In the genomic region with DNA sequence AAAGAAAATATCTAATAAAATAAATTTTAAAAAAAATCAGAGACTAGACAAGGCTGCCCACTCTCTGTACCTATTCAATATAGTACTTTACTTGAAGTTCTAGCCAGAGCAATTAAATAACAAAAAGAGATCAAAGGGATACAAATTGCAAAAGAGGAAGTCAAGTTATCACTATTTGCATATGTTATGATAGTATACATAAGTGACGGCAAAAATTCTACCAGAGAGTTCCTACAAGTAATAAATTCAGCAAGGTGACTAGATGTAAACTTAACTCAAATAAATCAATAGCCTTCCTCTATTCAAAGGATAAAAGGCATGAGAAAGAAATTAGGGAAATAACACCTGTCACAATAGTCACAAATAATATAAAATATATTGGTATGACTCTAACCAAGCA, we compare ENCODE assay signal across 17 mouse cellular contexts.
A peak's percentile ranks its signal among the peaks of the same experiment; 100 is the strongest.
DNase-seq lines count a peak whose midpoint lies in the region; TF ChIP-seq lines count a peak whose summit lies in the region.
"Had no signal": no experiment of that assay in that cellular context is flagged by ENCODE, and none has a peak within 500 bp of the region (broad histone marks: within the 10 kb centered on the region; RNA-seq: fewer than 3 reads in every experiment).

No protein-coding gene starts in this region.

- no peak for TF ChIP-seq POLR2A in MEL (IDR thresholded peaks at IDR 0.05; ENCODE audit: control insufficient read depth in 1 of 2, insufficient read depth in 1 of 2, low read depth in 1 of 2, low read length in 2 of 2, poor library complexity in 1 of 2)
- TF ChIP-seq POLR2A in heart, adult 2 months (IDR thresholded peaks at IDR 0.05; ENCODE audit: insufficient read depth, low read depth, low read length), result no peak

- H3K4me1 ChIP-seq in MEL (ENCODE audit: control insufficient read depth in 1 of 2, insufficient read depth in 2 of 2, low read length in 2 of 2), result no peaks in the 10 kb centered on the region
- no peaks in the 10 kb centered on the region for H3K4me1 ChIP-seq in heart, adult 2 months (ENCODE audit: control insufficient read depth, insufficient read depth, low read length)

- no peaks in the 10 kb centered on the region for H3K9me3 ChIP-seq in MEL (replicated peaks; ENCODE audit: insufficient read depth, low read length)
- H3K9me3 ChIP-seq: G1E had no signal

- peak; percentile 38 for DNase-seq in MEL (ENCODE audit: low read depth, low spot score)
- no peak for DNase-seq in heart, adult 2 months
- DNase-seq: adrenal gland, adult 2 months; adrenal gland, adult 8-10 months; adrenal gland, postnatal 10 days; adrenal gland, postnatal 14 days; adrenal gland, postnatal 25 days; adrenal gland, postnatal 36 days; B cell, adult 2 months; cerebellum, adult 11 months; cerebellum, adult 11-12 months; cerebellum, adult 18-20 months; cerebellum, adult 2 months; cerebellum, adult 8-10 months had no signal

- peak in 1 of 2 experiments; percentile 61; a peak in 2 of 4 replicates for TF ChIP-seq EP300 in MEL (IDR thresholded peaks at IDR 0.05; ENCODE audit: low read depth in 1 of 2, low read length in 2 of 2)
- no peak for TF ChIP-seq EP300 in heart, adult 2 months (IDR thresholded peaks at IDR 0.05; ENCODE audit: insufficient read depth, low read depth, low read length)

- no peak for TF ChIP-seq RAD21 in MEL (IDR thresholded peaks at IDR 0.05; ENCODE audit: low read depth, low read length)

- H3K27me3 ChIP-seq in MEL (ENCODE audit: control insufficient read depth in 1 of 2, insufficient read depth in 2 of 2, low read length in 2 of 2), result no peaks in the 10 kb centered on the region
- no peaks in the 10 kb centered on the region for H3K27me3 ChIP-seq in heart, adult 2 months (ENCODE audit: control insufficient read depth, insufficient read depth, low read length)
- H3K27me3 ChIP-seq: CH12.LX, Patski had no signal

- WGBS in heart, adult 2 months, result 89% methylated on average over 1 of the region's 1 CpGs

- H3K27ac ChIP-seq in MEL (ENCODE audit: control insufficient read depth, low read depth, low read length), result no peak overlapping the region
- no peak overlapping the region for H3K27ac ChIP-seq in heart, adult 2 months

- H3K9ac ChIP-seq in MEL (ENCODE audit: control insufficient read depth, low read depth, low read length, poor library complexity, severe bottlenecking), result no peak overlapping the region
- no peak overlapping the region for H3K9ac ChIP-seq in heart, adult 2 months (ENCODE audit: low read depth, low read length)

- no peak for TF ChIP-seq CTCF in MEL (IDR thresholded peaks at IDR 0.05 in 2 of 3, conservative IDR thresholded peaks at IDR 0.05 in 1 of 3; ENCODE audit: control insufficient read depth in 1 of 3, insufficient read depth in 1 of 3, low read depth in 2 of 3, low read length in 3 of 3, poor library complexity in 1 of 3, severe bottlenecking in 1 of 3)
- no peak for TF ChIP-seq CTCF in heart, adult 2 months (IDR thresholded peaks at IDR 0.05)

- H3K79me2 ChIP-seq in MEL (ENCODE audit: control insufficient read depth, insufficient read depth, low read length, poor library complexity), result no peaks in the 10 kb centered on the region
- no peaks in the 10 kb centered on the region for H3K79me2 ChIP-seq in heart, adult 2 months (replicated peaks; ENCODE audit: control insufficient read depth, insufficient read depth, low read length)

- intact Hi-C loops in heart, adult 2 months (cut with DNase I), result no loop called here

- no peaks in the 10 kb centered on the region for H3K36me3 ChIP-seq in MEL (ENCODE audit: control insufficient read depth in 1 of 2, insufficient read depth in 2 of 2, low read length in 2 of 2)
- H3K36me3 ChIP-seq in heart, adult 2 months (ENCODE audit: control insufficient read depth, insufficient read depth, low read length), result no peaks in the 10 kb centered on the region
- H3K36me3 ChIP-seq: G1E had no signal

- H3K4me3 ChIP-seq in MEL (ENCODE audit: control insufficient read depth in 1 of 2, insufficient read depth in 1 of 2, low read depth in 2 of 2, low read length in 2 of 2), result no peak overlapping the region
- H3K4me3 ChIP-seq in heart, adult 2 months, result no peak overlapping the region

TF ChIP-seq in MEL, 35 proteins besides CTCF, POLR2A, EP300 and RAD21:
- no peak for TF ChIP-seq SIN3A (IDR thresholded peaks at IDR 0.05; ENCODE audit: low read length)
- TF ChIP-seq POLR2AphosphoS2 (IDR thresholded peaks at IDR 0.05; ENCODE audit: low read length), result no peak
- no peak for TF ChIP-seq ETS1 (IDR thresholded peaks at IDR 0.05; ENCODE audit: low read depth, low read length)
- peak; percentile 50; the same call in 1 of the 2 replicates for TF ChIP-seq GATA1 (IDR thresholded peaks at IDR 0.05; ENCODE audit: low read depth, low read length)
- TF ChIP-seq HCFC1 (IDR thresholded peaks at IDR 0.05; ENCODE audit: low read depth, low read length), result no peak
- no peak for TF ChIP-seq RCOR1 (IDR thresholded peaks at IDR 0.05; ENCODE audit: low read depth, low read length)
- no peak for TF ChIP-seq ZC3H11A (IDR thresholded peaks at IDR 0.05; ENCODE audit: low read depth, low read length)
- no peak for TF ChIP-seq CHD2 (IDR thresholded peaks at IDR 0.05; ENCODE audit: low read length)
